Mouse (Mus musculus) heart, adult 8-10 months (tissue): ENCODE measurements around the gene Jup. TPM values are rescaled to one million over a fixed set of nuclear protein-coding genes. Genes with fewer than 3 reads are reported as not detected.
"Not testable (repeated sequence)": the region's sequence is repeated elsewhere in the genome, so short reads cannot be mapped to it uniquely, and the experiment has no call there.

Source experiments
- DNase-seq: peaks from one replicate; pipeline ENCODE4 v3.0.0; 2022; ENCODE audit warnings: low spot score
- total RNA-seq, 4 experiments: library from RNA; stranded (reverse); gene quantifications; 2 replicates each; pipeline ENCODE4 v1.2.4; 2022

The Jup gene
- total RNA-seq, 4 experiments from 2014 or later: 224 to 279 (median 261) TPM

DNA sequence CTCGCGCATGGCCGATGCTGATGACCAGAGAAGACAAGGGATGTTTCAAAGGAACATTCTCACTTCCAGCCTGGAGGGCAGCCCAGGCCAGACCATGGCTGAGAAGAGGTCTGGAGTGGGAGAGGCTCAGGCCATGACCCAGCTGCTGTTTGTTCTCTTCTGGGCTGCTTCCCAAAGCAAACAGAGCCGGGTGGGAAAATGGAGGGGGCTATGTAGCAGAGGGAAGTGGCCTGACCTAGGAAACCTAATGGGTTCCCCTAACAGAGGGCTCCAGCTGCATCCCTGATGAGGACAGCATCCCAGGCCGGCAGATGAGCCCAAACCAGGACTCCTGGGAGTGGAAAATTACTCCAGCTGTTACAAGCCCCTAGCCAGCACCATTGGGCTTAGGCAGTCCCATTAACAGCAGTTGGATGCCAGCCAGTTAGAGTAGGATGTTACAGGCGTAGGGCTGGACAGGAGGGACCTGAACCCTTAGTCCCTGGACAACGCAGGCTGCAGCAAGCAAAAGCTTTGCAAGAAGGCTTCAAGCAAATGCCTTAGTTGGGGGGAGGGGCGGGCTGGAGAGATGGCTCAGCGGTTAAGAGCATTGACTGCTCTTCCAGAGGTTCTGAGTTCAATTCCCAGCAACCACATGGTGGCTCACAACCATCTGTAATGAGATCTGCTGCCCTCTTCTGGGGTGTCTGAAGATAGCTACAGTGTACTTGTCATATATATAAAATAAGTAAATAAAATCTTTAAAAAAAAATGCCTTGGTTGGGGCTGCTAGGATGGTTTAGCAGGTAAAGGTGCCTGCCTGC is 6.3 kb downstream of the Jup start:
- peak; percentile 96 for DNase-seq

DNA sequence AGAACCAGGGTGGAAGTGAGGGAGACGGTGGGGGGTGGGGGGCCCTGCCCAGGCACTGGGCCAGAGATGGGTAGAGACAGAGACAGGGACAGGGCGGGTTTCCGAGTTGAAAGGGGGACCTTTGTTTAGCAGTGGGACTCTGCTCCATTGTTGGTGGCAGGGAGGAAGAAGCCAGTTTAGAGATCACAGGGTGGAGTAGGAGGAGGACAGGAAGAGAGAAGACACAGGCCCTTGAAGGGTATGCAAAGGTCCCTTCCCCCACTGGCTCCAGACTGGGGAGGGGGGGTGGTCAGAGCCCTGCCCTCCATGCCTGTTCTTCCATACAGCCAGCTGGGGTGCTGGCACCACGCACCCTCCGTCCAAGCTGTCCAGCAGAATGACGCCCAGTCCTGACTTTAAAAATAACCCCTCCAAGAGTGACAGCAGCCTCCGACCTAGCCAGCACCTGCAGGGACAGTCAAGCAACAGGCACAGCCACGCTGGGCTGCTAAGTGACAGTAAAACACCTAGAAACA is 7.6 kb downstream of the Jup start:
- peak; percentile 74 for DNase-seq

DNA sequence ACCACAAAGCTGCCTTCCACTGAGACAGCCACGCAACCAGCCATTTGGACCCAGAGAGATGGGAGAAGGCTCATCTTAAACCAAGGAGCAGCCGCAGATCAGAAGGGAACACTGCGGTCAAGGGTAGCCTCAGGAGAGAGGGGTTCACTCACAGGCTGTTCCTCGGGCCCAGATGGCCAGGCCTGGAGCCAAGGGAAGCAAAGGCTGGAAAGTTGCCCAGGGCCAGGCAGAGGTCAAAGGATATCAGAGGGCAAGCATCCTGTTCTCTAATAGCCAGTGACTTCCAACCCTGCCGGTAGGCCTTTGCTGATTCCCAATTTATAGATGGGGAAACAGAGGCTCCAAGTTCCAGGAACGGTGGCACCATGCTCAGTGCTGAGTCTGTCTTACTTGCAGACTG is 9.0 kb downstream of the Jup start:
- peak; percentile 90 for DNase-seq

DNA sequence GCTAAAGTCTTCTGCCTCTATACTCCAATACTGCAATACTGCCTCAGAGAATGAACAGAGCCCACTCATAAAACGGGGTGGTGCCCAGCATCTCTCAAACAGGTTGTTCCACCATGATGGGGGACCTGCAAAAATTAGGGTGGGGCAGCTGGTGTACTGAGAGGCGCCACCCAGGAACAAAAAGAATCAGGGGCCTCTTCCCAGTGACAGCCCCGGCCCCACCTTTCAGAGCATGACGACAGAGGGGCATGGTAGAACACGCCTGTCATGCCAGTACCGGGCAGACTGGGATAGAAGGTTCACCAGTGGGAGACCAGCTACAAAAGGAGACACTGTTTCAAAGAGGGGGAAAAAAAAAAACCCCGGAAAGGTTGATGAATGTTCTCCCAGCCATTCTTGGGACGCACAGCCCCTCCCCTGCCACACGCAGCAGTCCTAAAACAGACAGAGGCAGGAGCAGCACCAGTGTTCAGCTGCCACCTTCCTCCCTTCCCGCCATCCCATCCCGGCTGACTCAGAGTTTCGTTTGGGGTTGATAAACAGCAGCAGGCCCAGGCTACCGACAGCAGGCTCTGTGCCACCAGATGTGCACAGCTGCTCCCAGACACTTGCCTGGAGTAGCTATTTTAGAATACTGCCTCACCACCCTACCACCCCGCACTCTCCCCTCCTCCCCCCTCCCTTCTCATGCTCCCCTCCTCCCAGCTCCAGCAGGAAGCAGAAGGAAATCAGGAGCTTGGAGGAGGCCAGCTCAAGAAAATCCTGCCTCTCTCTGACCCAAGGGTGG is 9.8 kb downstream of the Jup start:
- DNase-seq: peak; percentile 86

DNA sequence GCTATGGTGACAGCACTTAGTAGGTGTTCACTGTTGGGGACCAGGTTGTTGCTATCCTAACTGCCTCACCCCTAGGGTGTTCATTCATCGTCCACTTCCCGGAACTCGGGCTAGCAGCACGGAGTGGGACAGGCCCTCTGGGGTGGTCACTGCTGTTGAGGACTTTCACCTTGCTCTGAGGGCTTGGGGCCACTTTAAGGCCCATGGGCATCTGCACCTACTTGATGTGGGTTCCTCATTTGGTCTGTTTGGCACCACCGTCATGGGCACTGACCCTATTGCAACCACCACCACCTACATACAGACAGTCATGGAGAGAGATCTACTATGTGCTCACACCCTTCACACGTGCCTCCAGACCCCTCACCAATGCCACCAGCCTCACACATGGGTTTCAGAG is 10.5 kb downstream of the Jup start:
- no peak for DNase-seq

DNA sequence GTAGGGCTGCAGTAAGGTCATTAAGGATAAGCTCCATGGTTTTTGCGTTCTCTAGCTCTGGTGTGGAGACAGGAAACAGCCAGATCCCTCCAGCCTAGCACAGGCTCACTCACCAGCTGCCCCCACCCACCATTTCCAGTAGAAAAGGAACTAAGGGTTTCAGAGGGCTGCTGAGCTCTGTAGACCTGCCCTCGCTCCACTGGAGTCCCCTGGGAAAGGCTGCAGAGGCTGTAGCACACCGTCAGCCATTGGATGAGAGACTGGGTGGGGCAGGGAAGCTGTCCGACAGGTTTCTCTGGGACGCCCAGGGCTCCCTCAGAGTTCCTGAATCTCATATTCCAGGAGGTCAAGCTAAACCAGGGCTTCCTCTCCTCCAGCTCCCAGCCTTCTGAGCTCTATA is 11.0 kb downstream of the Jup start:
- no peak for DNase-seq

DNA sequence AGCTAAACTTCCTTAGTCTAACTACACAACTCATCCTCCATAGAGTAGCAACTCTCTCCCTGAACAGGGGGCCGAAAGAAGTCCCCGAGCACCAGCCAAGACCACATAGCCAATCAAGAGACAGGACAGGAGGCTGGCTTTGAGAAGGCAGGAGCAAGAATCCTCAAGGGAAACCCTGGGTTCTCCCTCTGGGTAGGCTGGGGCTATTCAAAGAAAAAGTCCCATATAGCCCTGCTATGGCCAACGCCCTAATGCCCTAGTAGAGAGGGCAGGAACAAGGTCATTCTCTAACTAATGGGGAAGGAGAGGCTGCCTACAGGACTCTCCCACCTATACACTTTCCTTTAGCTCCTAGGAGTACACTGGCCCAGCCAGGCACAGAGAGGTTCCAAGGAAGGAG is 12.5 kb downstream of the Jup start:
- no peak for DNase-seq

DNA sequence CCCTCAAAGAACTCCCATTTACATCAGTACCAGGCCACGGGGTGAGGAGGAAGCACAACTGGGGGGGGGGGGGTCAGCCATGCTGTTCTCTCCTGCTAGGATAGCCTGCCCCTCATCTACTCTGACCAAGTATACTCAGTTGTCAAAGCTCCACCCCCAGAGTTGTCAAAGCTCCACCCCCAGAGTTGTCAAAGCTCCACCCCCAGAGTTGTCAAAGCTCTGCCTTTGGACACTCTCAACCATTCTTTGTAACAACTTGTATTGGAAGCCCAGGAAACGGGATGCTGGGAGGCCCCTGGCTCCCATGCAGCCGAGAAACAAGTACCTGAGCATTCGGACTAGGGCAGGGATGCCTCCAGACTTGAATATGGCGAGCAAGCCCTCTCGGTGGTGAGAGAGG is 14.9 kb downstream of the Jup start:
- no peak for DNase-seq

DNA sequence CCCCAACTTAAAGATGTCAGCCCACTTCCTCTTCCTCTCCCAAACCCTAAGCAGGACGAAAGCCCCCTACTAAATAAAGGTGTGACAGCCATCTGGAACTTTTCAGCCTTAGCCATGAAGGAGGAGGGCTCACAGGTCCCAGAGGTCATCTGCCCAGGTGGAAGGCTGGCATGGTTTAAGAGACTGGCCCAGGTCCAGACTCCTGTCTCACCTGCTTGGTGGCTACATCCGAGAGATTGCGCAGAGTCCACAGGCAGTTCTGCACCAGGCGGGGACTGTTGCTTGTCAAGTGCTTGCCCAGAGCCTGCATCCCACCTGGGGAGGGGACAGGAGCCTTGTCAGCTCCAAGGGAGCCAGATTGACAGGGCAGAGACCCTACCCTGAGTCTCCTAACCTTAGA is 18.3 kb downstream of the Jup start:
- DNase-seq: no peak

DNA sequence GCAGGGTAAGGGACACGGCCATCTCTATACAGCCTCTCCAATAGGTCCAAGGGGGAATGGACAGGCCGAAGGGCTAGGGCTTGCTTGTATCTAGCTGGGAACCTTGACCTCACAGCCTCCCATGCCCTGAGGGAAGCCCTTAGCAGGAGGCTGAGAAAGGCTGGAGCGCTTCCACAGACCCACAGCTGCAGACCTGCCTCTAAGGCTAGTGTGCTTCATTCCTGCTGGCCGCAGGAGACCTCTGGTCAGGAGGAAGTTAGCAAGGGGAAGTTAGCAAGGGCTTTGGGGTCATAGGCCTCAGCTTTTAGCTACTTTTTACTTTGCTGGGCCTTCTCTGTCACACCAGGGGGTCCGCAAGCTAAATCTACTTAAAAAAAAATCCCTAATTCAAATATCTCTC is 19.1 kb downstream of the Jup start:
- DNase-seq: no peak

DNA sequence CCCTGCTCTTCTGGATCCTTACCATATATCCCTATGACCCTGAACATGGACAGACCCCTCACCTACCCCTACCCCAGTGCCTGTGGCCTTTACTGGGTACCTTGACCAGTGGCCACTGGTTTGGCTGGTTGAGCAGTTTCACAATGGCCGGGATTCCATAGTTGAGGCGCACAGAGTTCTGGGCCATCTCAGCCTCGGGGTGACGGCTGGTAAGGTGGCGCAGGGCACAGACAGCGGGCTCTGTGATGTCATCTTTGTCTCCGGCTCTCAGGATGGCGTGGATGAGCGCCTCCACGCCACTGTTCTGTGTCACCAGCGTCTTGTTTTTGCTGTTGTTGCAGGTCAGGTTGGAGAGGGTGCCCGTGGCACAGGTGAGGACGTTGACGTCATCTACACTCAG is 19.6 kb downstream of the Jup start:
- no peak for DNase-seq

DNA sequence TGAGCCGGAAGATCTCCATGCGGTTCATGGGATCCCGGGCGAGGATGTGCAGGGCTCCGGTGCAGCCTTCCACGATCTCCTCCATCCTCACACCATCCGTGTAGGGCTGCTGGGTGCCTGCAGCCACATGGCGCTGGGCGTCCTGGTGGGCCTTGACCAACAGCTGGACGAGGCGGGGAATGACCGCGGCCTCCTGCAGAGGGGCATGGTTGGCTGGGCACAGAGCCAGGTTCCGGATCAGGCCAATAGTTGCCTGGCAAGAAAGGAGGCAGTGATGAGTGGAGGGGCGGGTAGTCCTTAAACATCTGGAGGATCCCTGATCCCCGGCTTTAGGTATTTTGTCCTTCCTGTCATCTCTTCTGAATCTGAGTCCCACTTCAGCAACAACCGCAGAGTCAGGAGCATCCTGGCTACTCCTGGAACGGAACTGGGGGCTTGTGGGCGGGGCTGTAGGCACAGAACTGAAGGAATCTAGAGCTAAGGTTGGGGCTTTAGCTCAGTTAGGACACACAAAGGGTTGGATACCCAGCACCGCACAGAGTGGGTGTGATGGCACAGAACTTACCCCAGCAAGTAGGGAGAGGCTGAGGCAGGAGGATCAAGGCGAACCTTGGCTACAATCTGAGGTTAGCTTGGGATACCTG is 20.7 kb downstream of the Jup start:
- no peak for DNase-seq

DNA sequence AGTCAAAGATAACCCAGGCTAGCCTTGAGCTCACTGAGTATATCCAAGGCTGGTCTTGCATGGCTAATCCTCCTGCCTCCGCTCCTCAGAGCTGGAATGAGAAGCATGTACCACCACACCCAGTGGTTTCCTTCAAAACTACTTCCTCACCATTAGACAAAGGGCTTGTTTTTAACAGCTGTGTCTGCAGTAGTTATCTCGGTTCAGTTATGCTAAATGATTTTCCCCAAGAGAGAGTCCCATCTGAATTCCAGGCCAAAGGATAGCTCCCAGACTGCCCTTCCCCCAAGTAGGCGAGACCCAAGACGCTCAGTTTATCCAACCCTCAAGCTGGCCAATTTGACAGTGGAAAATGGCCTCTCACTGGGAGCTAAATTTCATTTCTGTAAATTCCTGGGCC is 21.6 kb downstream of the Jup start:
- DNase-seq: no peak

DNA sequence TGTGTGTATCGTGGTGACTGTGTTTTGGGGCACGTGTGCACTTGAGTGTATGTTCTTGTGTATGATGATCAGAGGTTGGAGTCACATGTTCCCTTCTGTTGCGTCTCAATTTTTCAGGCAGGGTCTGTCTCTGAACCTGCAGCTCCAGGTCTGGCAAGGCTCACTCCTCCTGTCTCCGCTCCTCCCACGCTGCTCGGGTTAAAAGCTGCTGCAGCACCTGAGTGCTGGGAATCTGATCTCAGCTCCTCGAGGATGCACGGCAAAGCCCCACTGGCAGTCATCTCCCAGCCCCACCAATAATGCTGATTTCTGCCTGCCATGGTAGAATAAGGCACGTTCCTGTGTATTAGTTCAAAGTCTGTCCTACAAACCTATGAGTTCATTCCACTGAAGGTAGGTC is 22.4 kb downstream of the Jup start:
- no peak for DNase-seq

DNA sequence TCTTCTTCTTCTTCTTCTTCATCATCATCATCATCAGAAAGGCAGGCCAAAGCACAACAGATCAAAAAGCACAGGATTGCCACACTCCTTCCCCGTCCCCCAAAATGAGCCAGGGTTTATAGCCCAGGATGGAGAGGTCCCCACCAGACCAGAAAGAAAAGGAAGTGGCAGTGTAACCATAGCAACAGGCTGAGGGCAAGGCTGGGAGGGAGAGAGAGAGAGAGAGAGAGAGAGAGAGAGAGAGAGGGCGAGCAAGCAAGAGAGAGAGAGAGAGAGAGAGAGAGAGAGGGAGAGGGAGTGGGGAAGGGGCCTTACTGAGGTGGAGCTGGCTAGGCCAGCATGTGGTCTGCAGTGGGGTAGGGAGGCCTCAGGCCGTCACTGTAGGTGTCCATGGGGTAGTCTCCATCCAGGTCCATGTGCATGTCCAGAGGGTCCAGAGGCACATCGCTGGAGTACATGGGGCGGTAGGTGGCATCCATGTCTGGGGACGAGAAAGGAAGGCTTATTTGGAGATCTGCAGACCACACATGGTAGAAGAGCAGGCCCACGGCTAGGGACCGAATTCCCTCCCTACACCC is 25.5 kb downstream of the Jup start:
- DNase-seq: no peak

DNA sequence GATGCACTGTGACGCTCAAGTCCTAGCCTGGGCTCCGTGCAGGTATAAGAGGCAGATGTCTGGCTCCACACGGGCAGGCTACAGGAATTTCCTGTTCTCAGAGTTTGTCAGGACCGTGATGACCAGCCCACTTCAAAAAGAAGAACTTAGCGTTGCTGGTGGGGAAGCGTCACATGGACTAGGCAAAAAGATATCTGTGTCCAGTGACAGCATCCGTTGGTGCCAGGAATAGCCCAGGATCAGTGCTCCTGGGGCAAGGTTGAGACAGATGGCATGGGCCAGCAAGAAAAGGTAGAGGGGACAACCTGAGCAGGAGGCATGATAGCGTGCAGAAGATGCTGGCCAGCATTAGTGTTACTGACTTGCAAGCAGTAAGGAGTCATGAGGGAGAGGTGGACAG is 27.7 kb downstream of the Jup start:
- no peak for DNase-seq

DNA sequence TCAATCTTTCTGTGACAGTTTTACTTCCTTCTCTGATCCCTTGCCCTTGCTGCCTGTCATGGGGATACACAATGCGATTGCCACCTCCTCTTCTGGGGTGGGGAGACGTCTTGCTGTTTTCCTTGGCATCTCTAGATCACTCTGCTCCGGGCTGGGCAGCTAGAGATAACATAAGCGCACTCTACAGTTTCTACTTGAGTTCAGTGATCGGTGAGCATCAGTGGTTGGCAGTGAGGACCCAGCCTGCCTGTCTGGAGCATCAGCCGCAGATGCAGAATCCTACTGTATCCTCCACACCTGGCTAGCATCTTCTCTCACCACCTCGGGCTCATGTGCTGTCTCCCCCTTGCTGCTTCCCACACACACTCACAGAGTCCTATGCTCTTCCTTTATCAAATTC is 28.4 kb downstream of the Jup start:
- DNase-seq: no peak

DNA sequence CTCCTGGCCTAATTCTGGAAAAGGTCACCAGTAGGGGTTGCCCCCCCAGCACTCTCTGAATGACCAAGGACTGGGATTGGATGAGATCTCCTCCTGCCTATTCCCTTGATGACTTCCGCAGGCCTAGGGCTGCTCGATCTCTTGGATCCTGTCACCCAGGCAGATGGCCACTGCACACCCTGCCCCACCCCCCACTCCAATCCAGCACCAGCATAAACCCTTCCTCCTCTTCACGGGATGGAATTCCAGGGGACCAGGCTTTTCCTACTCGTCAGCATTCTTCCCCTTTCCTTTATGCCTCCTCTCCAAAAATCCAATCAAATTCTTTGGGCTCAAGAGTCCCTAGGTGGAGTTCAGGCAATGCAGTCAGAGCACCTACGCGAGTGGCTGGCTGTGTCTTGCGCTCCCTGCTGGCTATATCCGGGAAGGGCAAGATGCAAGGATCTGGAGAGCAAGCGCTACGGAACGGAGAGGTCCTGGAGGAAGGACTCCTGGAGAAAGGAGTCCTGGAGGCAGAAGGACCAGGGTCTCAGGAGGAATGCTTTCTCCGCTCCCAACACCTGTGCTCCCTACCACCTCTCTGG is 34.5 kb downstream of the Jup start:
- DNase-seq: peak; percentile 71

DNA sequence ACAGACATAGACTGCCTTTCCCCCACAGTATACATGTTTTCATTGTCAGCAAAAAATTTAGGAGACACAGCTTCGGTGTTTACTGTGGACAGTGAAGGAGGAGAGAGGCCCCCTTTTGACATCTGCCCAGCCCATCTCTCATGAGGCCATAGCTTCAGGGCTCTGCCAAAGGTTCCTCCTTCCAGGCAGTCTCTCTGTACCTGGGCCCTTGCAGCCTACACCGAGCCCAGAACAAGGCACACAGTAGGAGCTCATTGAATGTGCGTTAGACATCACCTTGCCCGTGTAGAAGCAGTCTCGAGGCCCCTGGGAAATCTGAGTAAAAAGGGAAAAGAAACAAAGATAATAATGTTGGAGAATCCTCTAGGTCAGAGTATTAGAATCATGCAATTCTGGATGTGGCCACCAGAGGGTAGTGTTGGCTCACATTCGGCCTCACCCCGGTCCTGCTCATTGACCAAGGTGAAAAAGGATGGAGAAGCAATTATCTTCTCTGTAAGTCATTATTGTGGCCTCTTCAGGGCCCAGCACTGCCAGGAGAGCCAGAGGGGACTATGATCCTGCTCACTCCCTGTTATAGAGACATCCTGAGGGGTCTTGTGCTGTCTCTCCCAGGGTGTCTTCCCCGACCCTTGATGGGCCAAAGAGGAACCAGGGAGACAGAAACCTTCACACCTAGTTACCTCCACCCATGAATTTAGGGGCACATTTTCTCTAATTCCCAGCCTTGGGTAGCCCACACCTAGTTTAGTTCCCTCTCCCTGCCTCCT is 35.2 kb downstream of the Jup start:
- DNase-seq: peak; percentile 82

DNA sequence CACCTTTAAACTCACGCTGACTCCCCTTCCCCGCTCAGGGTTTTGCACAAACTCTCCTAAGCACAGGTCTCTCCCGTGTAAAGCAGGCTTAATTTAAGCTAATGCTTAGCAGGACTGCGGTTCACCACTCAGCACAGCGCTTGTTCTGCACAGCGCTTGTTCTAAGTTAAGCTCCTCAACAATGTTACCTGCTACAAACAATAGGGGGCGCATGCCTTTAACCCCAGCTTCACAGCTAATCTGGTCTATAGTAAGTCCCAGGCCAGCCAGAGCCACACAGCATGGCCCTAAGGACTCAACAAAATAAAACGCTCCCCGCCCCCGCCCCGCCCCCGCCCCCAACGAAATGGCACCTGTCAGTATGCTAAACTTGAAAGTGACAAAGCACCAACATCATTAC is 36.5 kb downstream of the Jup start:
- DNase-seq: not testable (repeated sequence)

DNA sequence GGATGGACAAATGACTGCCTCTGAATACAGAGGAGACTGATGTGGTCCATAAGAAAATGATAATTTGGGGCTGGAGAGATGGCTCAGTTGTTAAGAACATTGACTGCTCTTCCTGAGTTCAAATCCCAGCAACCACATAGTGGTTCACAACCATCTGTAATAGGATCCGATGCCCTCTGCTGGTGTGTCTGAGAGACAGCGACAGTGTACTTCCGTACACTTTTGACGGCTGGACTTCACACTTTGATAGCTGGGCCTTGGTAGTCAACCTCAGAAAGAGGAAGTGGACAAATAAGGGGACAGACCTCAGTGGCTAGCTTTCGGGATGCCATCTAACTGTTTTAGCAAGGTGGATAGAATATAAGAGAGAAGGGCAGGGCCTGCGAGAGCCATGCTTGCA is 37.4 kb downstream of the Jup start:
- DNase-seq: no peak
